Mouse (Mus musculus) brown adipose tissue, adult 24 weeks (tissue): ENCODE results near the gene Gm13290. TPM values are rescaled to one million over a fixed set of nuclear protein-coding genes. Genes with fewer than 3 reads are reported as not detected.
"Not testable (repeated sequence)": the region's sequence is repeated elsewhere in the genome, so short reads cannot be mapped to it uniquely, and the experiment has no call there.

Experiments
- H3K27ac ChIP-seq: fragments of 200-500 bp; replicated peaks from 2 replicates; pipeline ENCODE4 v1.5.1; 2012; ENCODE audit warnings: low read depth, mild to moderate bottlenecking, low read length
- H3K4me1 ChIP-seq: fragments of 200-500 bp; 2 replicates; pipeline ENCODE4 v1.6.1; 2012; ENCODE audit warnings: low read length, mixed read lengths; ENCODE audit not compliant: control insufficient read depth, insufficient read depth, insufficient read length
- H3K4me3 ChIP-seq: fragments of 200-500 bp; 2 replicates; pipeline ENCODE4 v1.5.1; 2012; ENCODE audit warnings: low read depth, mild to moderate bottlenecking, low read length, moderate library complexity; ENCODE audit not compliant: insufficient read depth
- polyA plus RNA-seq: library from polyadenylated mRNA; stranded (reverse); fragments of >200 nt; gene quantifications from 2 replicates; pipeline ENCODE4 v1.2.4, GENCODE M21; 2012; ENCODE audit not compliant: missing spikeins, insufficient read depth, insufficient read length

The Gm13290 gene
- polyA plus RNA-seq: not detected in 2 replicates

DNA sequence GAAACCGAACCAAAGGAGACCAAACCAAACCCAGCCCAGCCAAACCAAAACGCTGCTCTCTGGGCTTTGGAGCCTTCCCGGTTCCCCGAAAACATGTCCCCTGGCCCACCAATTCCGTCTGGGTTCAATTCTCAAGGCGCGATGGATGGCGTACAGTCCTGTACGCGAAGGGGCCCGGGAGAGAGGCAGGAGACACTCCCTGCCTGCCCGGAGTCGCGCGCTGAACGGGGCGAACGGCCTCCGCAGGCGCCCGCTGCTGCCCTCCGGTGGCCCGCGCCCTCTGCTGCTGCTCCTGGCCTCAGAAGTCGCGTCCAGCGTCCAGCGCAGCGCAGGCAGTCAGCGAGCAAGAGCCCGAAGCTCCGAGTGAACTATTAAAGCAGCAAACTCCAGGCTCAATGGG lies at the start of gene Gm13290:
Gene Gm13290 (plus strand): TSS at position 301 of the 400 bp plus-strand sequence.
- H3K4me1 ChIP-seq, H3K27ac ChIP-seq, H3K4me3 ChIP-seq: not testable (repeated sequence)

DNA sequence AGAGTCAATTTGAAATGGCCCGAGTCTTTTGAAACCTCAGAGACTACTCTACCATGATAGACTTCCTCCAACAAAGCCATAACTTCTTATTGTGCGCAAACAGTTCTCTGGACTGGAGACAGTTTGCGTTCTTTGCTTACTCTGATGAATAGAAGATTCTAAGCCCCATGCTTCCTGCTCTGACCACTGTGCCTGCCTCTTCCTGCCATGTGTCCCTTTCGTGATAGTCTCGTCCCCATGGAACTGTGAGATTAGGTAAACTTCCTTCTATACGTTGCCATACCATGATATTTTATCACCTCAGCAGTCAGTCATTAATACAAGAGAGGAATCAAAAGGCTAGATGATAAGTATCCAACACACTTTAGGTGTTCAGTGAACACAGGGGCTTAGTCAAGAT lies 46.9 kb upstream of the Gm13290 start:
- Histone ChIP-seq H3K4me3 (no peak overlapping the region), H3K4me1 (no peaks in the 10 kb centered on the region), H3K27ac (peak overlapping the region; percentile 8; the same call in 1 of the 2 replicates)

DNA sequence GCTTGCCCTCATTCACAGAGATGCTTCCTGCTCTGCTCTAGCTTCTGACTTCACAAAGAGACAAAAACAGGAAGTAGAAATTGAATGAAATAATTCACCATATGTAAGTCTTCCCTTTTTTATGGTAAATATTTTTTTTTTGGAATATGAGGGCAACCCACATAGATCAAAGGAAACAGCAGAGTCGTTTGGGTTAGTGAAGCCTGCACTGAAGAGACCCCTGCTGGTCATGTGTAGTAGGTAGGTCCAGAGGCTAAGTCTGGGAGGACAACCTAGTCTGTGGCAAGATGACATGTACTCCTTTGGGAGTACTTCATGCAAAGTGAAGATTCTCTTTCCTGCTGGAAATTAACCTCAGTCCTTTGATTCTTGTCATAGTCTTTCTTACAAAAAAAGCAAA lies 46.3 kb upstream of the Gm13290 start:
- H3K4me1 ChIP-seq: no peaks in the 10 kb centered on the region

DNA sequence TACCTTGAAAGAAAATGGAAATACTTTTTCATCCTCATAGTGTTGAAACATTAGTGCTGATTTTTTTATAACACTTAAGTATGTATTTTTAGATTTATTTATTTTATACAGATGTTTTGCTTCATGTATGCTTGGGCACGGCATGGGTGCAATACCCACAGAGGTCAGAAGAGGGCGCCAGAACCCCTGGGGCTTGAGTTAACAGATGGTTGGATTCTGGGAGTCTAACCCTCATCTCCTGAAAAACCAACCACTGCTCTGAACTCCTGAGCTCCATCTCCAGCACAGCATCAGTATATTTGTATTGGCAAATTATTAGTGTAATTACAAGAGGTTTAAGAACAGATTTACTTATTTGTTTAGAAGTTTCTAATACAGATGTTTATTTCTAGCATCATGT lies 35.2 kb upstream of the Gm13290 start:
- H3K4me1 ChIP-seq: no peaks in the 10 kb centered on the region
- H3K27ac ChIP-seq: no peak overlapping the region
- no peak overlapping the region for H3K4me3 ChIP-seq

More for the DNA sequence above, 46.3 kb upstream of the Gm13290 start:
- Histone ChIP-seq H3K27ac (no peak overlapping the region), H3K4me3 (no peak overlapping the region)

DNA sequence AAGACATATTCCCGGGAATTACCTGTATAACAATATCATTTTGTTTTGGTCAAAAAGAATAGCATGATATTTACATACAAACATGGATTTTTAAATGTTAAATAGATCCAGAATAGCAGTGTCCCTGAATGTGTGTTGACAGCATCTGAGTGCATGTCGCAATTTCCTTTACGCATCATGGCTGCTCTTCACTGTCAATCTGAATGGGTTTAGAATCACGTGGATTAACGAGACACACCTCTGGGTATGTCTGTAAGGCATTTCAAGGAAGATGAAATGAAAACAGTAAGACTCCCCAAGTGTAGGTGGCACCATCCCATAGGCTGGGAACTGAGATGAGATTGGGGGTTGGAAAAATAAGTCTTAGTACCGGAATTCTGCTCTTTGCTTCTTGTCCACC lies 34.6 kb upstream of the Gm13290 start:
- H3K4me1 ChIP-seq: no peaks in the 10 kb centered on the region
- H3K4me3 ChIP-seq: no peak overlapping the region
- H3K27ac ChIP-seq: no peak overlapping the region

- Histone ChIP-seq H3K4me1 (no peaks in the 10 kb centered on the region), H3K4me3 (no peak overlapping the region), H3K27ac (no peak overlapping the region)
Observed at GRCm38 (mm10) chr4:88741426-88741825, 32.2 kb upstream of the Gm13290 start.

DNA sequence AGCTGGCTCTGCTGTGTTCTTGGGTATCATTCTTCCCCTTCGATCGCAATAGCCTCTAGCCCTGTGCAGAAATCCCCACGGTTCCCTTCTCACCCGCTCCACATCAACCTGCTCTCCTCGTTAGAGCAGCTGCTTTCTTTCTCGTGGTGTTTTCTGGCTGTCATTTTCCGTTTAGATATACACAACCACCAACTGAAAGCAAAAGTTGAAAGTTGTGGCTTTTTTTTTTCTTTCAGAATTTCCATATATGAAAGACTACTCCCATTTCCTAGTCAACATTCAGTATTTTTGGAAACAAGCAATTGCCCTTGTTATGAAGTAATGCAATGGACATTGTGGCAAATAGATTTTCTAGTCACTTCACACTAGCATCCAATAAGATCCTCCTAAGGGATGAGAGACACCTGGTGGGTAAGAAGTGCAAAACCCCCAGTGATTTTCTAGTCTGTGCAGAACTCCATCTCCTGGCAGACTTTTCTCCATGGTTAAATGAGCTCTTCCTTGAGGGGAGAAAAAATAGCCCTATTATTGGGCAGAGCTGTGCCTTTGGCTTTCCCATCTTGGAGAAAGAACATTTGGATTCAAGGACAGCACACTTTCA lies 30.8 kb upstream of the Gm13290 start:
- Histone ChIP-seq H3K4me3 (no peak overlapping the region), H3K4me1 (no peaks in the 10 kb centered on the region), H3K27ac (no peak overlapping the region)

- Histone ChIP-seq H3K4me3 (no peak overlapping the region), H3K27ac (no peak overlapping the region), H3K4me1 (no peaks in the 10 kb centered on the region)
Observed at GRCm38 (mm10) chr4:88744207-88744606, 29.4 kb upstream of the Gm13290 start.

GRCm38 (mm10) chr4:88749926-88750325 lies 23.7 kb upstream of the Gm13290 start:
- H3K4me3 ChIP-seq: no peak overlapping the region
- H3K27ac ChIP-seq: no peak overlapping the region
- no peaks in the 10 kb centered on the region for H3K4me1 ChIP-seq

DNA sequence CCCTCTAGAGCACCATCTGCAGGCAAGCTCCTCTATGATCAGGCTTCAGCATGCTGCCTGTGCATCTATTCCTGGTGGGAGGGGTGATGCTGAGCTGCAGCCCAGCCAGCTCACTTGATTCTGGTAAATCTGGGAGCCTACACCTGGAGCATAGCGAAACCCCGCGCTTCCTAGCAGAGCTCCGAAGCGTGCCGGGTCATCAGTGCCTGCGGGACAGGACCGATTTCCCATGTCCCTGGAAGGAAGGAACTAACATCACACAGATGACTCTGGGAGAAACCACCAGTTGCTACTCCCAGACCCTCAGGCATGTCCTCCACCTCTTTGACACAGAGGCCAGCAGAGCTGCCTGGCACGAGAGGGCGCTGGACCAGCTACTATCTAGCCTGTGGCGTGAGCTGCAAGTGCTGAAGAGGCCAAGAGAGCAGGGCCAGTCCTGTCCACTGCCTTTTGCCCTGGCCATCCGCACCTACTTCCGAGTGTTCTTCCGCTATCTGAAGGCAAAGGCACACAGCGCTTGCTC lies 18.8 kb upstream of the Gm13290 start, which contains the start of gene Gm13271:
Gene Gm13271 (plus strand): TSS at position 51 of the 523 bp plus-strand sequence.
- H3K4me1 ChIP-seq, H3K27ac ChIP-seq, H3K4me3 ChIP-seq: not testable (repeated sequence)

DNA sequence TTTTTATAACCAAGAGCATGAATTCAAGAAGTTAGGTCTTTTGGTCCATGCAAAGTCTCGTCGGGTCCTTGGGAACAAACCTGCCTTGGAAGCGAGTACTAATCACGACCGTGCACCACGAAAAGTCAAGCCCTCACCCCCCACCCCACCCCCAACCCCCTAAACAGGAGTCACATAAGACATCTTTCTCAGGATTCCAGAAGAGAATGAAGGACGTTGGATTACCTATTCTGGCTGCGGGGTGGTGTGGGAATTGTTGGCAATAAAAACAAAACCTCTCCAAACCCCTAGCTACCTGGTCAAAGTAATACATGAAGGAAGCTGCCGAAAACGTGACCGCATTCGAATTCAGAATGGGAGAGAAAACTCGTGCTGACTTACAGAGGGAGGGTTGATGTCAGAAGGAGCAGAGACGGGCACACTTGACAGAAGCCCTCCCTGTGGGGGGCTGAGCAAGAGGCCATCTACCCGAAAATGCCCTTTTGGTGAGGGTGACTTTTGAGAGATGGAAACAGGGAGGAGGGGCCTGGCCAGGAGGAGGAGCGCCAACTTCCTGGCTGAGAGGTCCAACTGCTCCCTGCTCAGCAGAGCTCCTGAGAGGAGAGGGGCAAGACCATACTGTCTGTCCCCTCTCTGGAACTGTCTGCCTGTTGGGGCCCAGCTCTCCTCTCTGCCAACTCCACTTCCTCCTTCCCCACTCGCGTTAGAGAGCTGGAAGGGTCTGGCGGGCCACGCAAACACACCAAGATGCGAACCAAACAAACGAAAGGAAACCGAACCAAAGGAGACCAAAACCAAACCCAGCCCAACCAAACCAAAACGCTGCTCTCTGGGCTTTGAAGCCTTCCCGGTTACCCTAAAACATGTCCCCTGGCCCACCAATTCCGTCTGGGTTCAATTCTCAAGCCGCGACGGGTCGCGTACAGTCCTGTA lies 16.8 kb upstream of the Gm13290 start:
- peak overlapping the region; percentile 71 for H3K27ac ChIP-seq
- H3K4me3 ChIP-seq: peak overlapping the region; percentile 67
- not testable (repeated sequence) for H3K4me1 ChIP-seq

DNA sequence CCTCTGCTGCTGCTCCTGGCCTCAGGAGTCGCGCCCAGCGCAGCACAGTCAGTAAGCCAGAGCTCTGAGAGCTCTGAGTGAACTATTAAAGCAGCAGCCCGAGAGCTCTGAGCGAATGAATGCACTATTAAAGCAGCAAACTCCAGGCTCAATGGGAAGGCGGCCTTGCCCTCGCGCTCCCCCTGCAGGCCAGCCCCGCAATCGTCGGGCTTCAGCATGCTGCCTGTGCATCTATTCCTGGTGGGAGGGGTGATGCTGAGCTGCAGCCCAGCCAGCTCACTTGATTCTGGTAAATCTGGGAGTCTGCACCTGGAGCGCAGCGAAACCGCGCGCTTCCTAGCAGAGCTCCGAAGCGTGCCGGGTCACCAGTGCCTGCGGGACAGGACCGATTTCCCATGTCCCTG lies 16.0 kb upstream of the Gm13290 start:
- not testable (repeated sequence) for H3K4me1 ChIP-seq, H3K27ac ChIP-seq
- peak overlapping the region; percentile 67 for H3K4me3 ChIP-seq

DNA sequence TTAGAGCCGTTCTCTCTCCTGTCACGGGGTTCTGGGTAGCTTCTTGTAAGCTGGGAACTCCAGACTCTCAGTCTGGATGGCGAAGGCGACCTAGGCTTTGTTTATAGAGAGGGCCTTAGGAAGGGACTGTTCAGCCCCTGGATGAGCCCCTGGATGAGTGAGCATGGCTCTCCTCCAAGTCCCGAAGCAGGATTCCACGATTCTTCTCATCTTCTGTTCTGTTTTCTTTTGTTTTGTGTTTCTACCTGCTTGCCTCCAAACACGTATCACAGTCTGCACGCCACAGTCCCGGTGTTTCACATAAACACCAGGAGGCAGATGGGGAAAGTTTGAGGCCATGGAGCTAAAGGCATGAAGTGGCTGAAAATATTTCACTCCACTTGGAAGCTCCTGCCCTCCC lies 14.9 kb upstream of the Gm13290 start:
- not testable (repeated sequence) for H3K27ac ChIP-seq, H3K4me1 ChIP-seq, H3K4me3 ChIP-seq

DNA sequence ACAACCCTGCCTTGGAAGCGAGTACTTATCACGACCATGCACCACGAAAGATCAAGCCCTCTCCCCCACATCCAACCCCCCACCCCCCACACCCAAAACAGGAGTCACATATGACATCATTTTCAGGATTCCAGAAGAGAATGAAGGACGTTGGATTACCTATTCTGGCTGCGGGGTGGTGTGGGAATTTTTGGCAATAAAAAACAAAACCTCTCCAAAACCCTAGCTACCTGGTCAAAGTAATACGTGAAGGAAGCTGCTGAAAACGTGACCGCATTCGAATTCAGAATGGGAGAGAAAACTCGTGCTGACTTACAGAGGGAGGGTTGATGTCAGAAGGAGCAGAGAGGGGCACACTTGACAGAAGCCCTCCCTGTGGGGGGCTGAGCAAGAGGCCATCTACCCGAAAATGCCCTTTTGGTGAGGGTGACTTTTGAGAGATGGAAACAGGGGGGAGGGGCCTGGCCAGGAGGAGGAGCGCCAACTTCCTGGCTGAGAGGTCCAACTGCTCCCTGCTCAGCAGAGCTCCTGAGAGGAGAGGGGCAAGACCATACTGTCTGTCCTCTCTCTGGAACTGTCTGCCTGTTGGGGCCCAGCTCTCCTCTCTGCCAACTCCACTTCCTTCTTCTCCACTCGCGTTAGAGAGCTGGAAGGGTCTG lies 13.9 kb upstream of the Gm13290 start, which contains the start of gene Gm13283:
Gene Gm13283 (plus strand): TSS at position 510 of the 659 bp plus-strand sequence.
- not testable (repeated sequence) for H3K4me1 ChIP-seq

GRCm38 (mm10) chr4:88760431-88760830 lies 13.2 kb upstream of the Gm13290 start:
- H3K4me1 ChIP-seq: not testable (repeated sequence)
- H3K4me3 ChIP-seq: peak overlapping the region; percentile 56
- H3K27ac ChIP-seq: peak overlapping the region; percentile 47; the same call in 1 of the 2 replicates

More for the DNA sequence above, 13.9 kb upstream of the Gm13290 start, which contains the start of gene Gm13283:
- Histone ChIP-seq H3K4me3 (peak within 1 kb of the TSS; percentile 56), H3K27ac (peak within 1 kb of the TSS; percentile 47; the same call in 1 of the 2 replicates)
